Mouse (Mus musculus): ENCODE results near the gene Spint1. TPM values are rescaled to one million over a fixed set of nuclear protein-coding genes. Genes with fewer than 3 reads are reported as not detected.

Spint1 gene
- total RNA-seq, 2 experiments from 2014 or later = 0.96 to 1.2 TPM

DNA sequence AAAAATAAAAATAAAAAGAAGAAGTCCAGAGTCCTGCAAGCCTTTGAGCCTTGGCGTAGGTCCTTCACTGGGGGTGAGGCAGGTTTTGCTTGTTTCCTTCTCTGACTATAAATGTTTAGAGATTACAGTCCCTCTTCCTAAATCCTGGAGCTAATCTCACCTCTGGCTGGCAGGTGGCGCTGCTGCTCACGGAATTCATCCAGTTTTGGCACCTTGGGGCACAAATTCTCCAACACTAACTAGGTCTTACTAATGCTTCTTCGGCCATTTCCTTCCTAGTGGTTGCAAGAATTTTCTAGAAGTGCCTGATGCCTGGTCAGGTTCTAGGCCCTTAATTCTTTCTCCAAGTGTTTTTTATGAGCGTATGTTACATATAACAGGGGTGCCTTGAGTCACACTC is 61.2 kb downstream of the Spint1 start:
- peak; percentile 79 for TF ChIP-seq CTCF (IDR thresholded peaks at IDR 0.05)
- Histone ChIP-seq H3K4me3 (no peak overlapping the region), H3K27ac (no peak overlapping the region)
- intact Hi-C loops (cut with DNase I) = loop anchor here (2.0 to 5.0 kb wide), 2 partner anchors 116 to 139 kb away; no protein-coding TSS in a partner anchor
- DNase-seq (ENCODE audit: extremely low spot score in 1 of 2, low spot score in 2 of 2) = peak; percentile 48 to 61

DNA sequence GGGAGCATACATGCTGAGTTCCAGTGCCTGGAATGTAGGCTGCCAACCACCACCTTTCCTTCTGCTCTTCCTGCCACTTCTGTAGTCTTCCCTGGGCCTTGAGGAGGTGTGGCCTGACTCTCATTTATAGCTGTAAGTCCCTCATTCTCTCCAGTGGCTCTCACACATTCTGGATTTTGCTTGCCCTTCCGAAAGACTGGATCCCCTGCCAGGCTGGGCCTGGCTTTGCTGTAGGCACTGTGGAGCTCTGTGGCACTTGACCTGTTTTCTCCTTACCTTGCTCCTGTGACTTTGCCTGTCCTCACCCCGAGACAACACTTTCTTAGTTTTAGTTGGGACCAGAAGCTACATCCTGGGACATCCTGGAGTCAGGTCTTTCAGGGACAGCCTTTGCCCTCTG is 61.7 kb downstream of the Spint1 start:
- H3K27ac ChIP-seq = no peak overlapping the region
- DNase-seq (ENCODE audit: extremely low spot score in 1 of 2, low spot score in 2 of 2) = no peak
- no peak overlapping the region for H3K4me3 ChIP-seq
- intact Hi-C loops (cut with DNase I) = loop anchor here (2.0 to 5.0 kb wide), 2 partner anchors 116 to 138 kb away; no protein-coding TSS in a partner anchor
- TF ChIP-seq CTCF (IDR thresholded peaks at IDR 0.05) = no peak

Other genes with a start within 250 kb of the Spint1 start
- gene Ccdc32, start 208.0 kb upstream of the Spint1 start, total RNA-seq (2021) = 10 to 100 TPM; 46.1 to 49.7 TPM
- 1 to 10 TPM; 7.7 to 7.8 TPM for gene Rpusd2, start 202.6 kb upstream of the Spint1 start, total RNA-seq (2021)
- under 1 TPM; 0.07 to 0.19 TPM for gene Knl1, start 190.2 kb upstream of the Spint1 start, total RNA-seq (2021)
- gene Rad51, start 124.6 kb upstream of the Spint1 start, total RNA-seq (2021) = under 1 TPM; 0.82 to 0.97 TPM
- gene Rmdn3, start 80.3 kb upstream of the Spint1 start, total RNA-seq (2021) = 10 to 100 TPM; 62.4 to 62.9 TPM
- not detected for gene Gchfr, start 69.6 kb upstream of the Spint1 start, total RNA-seq (2021)
- not detected for gene Gm14137, start 62.9 kb upstream of the Spint1 start, total RNA-seq (2021)
- gene Zfyve19, start 28.7 kb upstream of the Spint1 start, total RNA-seq (2021) = 10 to 100 TPM; 38.0 to 41.9 TPM
- gene Dnajc17, start 28.6 kb upstream of the Spint1 start, total RNA-seq (2021) = 10 to 100 TPM; 15.5 to 19.3 TPM
- gene Ppp1r14d, start 7.5 kb upstream of the Spint1 start, total RNA-seq (2021) = not detected
- gene Rhov, start 33.9 kb downstream of the Spint1 start, total RNA-seq (2021) = 10 to 100 TPM in 1 of 2 experiments, 1 to 10 TPM in 1; 9.8 to 11.1 TPM
- gene Vps18, start 51.4 kb downstream of the Spint1 start, total RNA-seq (2021) = 10 to 100 TPM; 47.2 to 50.8 TPM
- 1 to 10 TPM; 2.3 to 2.4 TPM for gene Dll4, start 88.4 kb downstream of the Spint1 start, total RNA-seq (2021)
- 1 to 10 TPM; 7.5 to 8.7 TPM for gene Chac1, start 113.9 kb downstream of the Spint1 start, total RNA-seq (2021)
- 10 to 100 TPM; 22.0 to 22.6 TPM for gene Ino80, start 240.3 kb downstream of the Spint1 start, total RNA-seq (2021)

Data from left cerebral cortex, adult 2 months (tissue).